ENCODE assay signal across 8 mouse cellular contexts in the genomic region with DNA sequence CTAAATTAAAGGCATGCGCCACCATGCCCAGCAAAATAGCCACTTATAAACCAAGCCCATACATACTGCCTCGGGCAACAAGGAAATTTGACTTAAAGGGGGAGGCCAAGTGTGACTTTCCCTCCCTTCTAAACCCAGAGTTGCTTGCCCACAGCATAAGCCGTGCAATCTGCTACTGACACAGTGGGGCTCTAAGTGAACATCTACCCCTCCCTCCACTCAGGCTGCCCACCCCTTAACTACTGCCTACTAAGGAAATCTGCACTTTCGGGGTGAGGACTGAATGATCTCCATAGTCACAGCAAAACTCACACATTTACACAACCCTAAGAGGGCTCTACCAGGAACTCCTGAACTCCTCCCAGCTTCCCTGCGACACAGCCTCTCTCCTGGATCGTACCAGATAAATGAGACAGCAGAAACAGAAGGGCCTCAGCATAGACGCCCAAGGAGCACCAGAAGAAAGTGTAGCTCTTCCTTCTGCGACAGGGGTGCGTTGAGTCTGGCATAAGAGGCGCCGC. TPM values are rescaled to one million over a fixed set of nuclear protein-coding genes. Genes with fewer than 3 reads are reported as not detected.
DNase-seq lines count a peak whose midpoint lies in the region; ATAC-seq and TF ChIP-seq lines count a peak whose summit lies in the region.

No protein-coding gene starts in this region.

- TF ChIP-seq POLR2A in liver, adult 2 months (IDR thresholded peaks at IDR 0.05; ENCODE audit: extremely low read depth, insufficient read depth, low read length), result no peak

- H3K27ac ChIP-seq in neural tube, embryonic 11.5 days (ENCODE audit: low read depth, low read length), result no peak overlapping the region
- H3K27ac ChIP-seq in liver, adult 2 months (replicated peaks; ENCODE audit: insufficient read depth, low read depth, low read length), result peak overlapping the region; percentile 85
- H3K27ac ChIP-seq in stomach, embryonic 14.5 days (ENCODE audit: low read length), result no peak overlapping the region

- ATAC-seq in neural tube, embryonic 11.5 days (ENCODE audit: insufficient read depth, low FRiP score, low TSS enrichment), result peak; percentile 64
- peak; percentile 92 for ATAC-seq in stomach, embryonic 14.5 days (ENCODE audit: insufficient number of reproducible peaks, insufficient read depth, low FRiP score, low read depth)

- no peak for DNase-seq in neural tube, embryonic 11.5 days (ENCODE audit: low spot score)
- no peak for DNase-seq in neural tube, embryonic 10.5 days (ENCODE audit: extremely low spot score, low spot score)
- peak; percentile 5 for DNase-seq in fat pad, adult 2 months (ENCODE audit: extremely low read depth, low read depth, low spot score)
- DNase-seq in liver, adult 2 months (ENCODE audit: extremely low read depth, low read depth, low spot score), result no peak
- no peak for DNase-seq in adrenal gland, adult 18-20 months (ENCODE audit: low spot score in 2 of 2)
- DNase-seq in testis, postnatal 14 days (ENCODE audit: low spot score), result no peak
- DNase-seq in gastrocnemius, postnatal 4 days (ENCODE audit: low spot score in 2 of 2), result no peak

- H3K9ac ChIP-seq in neural tube, embryonic 11.5 days (ENCODE audit: low read length), result peak overlapping the region; percentile 47
- peak overlapping the region; percentile 77 for H3K9ac ChIP-seq in liver, adult 2 months (ENCODE audit: low read depth, low read length)
- H3K9ac ChIP-seq in stomach, embryonic 14.5 days (replicated peaks; ENCODE audit: low read depth, low read length), result no peak overlapping the region; the same call in 1 of the 2 replicates

- no peak for TF ChIP-seq CTCF in liver, adult 2 months (IDR thresholded peaks at IDR 0.05; ENCODE audit: low read depth, low read length)

- peak overlapping the region; percentile 55 for H3K4me2 ChIP-seq in neural tube, embryonic 11.5 days (ENCODE audit: low read depth)
- peak overlapping the region; percentile 45 for H3K4me2 ChIP-seq in stomach, embryonic 14.5 days (replicated peaks; ENCODE audit: low read depth, low read length)

- H3K36me3 ChIP-seq in neural tube, embryonic 11.5 days (ENCODE audit: control insufficient read depth, insufficient read depth, low read length), result no peaks in the 10 kb centered on the region
- no peaks in the 10 kb centered on the region for H3K36me3 ChIP-seq in liver, adult 2 months (ENCODE audit: control insufficient read depth, insufficient read depth, low read length)
- no peaks in the 10 kb centered on the region; the same call in 1 of the 2 replicates for H3K36me3 ChIP-seq in stomach, embryonic 14.5 days (ENCODE audit: control insufficient read depth, insufficient read depth, low read length)

- H3K27me3 ChIP-seq in neural tube, embryonic 11.5 days (ENCODE audit: control insufficient read depth, insufficient read depth, low read length), result no peaks in the 10 kb centered on the region
- no peaks in the 10 kb centered on the region for H3K27me3 ChIP-seq in liver, adult 2 months (ENCODE audit: control insufficient read depth, insufficient read depth, low read length)
- H3K27me3 ChIP-seq in stomach, embryonic 14.5 days (ENCODE audit: control insufficient read depth, insufficient read depth, low read length), result no peaks in the 10 kb centered on the region

- no peaks in the 10 kb centered on the region for H3K9me3 ChIP-seq in neural tube, embryonic 11.5 days (ENCODE audit: control insufficient read depth, low read length)
- no peaks in the 10 kb centered on the region for H3K9me3 ChIP-seq in stomach, embryonic 14.5 days (ENCODE audit: control insufficient read depth, low read depth, low read length)

- H3K4me3 ChIP-seq in neural tube, embryonic 11.5 days (ENCODE audit: low read depth, low read length), result peak overlapping the region; percentile 35
- peak overlapping the region; percentile 61 for H3K4me3 ChIP-seq in liver, adult 2 months (ENCODE audit: insufficient read depth, low read depth, low read length)
- peak overlapping the region; percentile 31 for H3K4me3 ChIP-seq in stomach, embryonic 14.5 days (ENCODE audit: low read depth, low read length)

- H3K79me2 ChIP-seq in liver, adult 2 months (ENCODE audit: control insufficient read depth, insufficient read depth, low read length), result no peaks in the 10 kb centered on the region

- 19% methylated on average over 11 of the region's 11 CpGs for WGBS in neural tube, embryonic 11.5 days
- 16% methylated on average over 11 of the region's 11 CpGs for WGBS in liver, adult 2 months
- 15% methylated on average over 11 of the region's 11 CpGs for WGBS in stomach, embryonic 14.5 days

- H3K4me1 ChIP-seq in neural tube, embryonic 11.5 days (ENCODE audit: control insufficient read depth, insufficient read depth, low read length), result 0 out of 2 replicates have a peak, but pooled peaks cover 3% of the 10 kb centered on the region
- H3K4me1 ChIP-seq in liver, adult 2 months (ENCODE audit: control insufficient read depth, insufficient read depth, low read length), result peaks cover 4% of the 10 kb centered on the region
- H3K4me1 ChIP-seq in stomach, embryonic 14.5 days (ENCODE audit: control insufficient read depth, insufficient read depth, low read length), result peaks cover 3% of the 10 kb centered on the region; the same call in 1 of the 2 replicates

RNA-seq across cellular contexts. Expression of gene Cd46, which starts 0.3 kb away (rescaled TPM):
- 0.50 and 0.64 TPM in 2 replicates for polyA plus RNA-seq in neural tube, embryonic 11.5 days (2014; fragmentation: Nextera tagmentation; extraction: Ambion mirVana)
- 1.0 and 1.1 TPM in 2 replicates for total RNA-seq in liver, adult 2 months (2014; rRNA removed)
- polyA plus RNA-seq in liver, adult 2 months (2012; rRNA removed), result 0.14 and 0.20 TPM in 2 replicates
- polyA plus RNA-seq in stomach, embryonic 14.5 days (2014; fragmentation: Nextera tagmentation; extraction: Ambion mirVana), result 1.9 and 2.2 TPM in 2 replicates
- 1 to 10 TPM in 1 of 2 experiments, under 1 TPM in 1; 0.77 to 1.3 TPM for total RNA-seq in adrenal gland, adult 18-20 months (2021)
- 1 to 10 TPM; 2.2 to 2.3 TPM for total RNA-seq in gastrocnemius, postnatal 4 days (2021)

RNA-seq across cellular contexts. Expression of gene Cr1l, which starts 39.6 kb away (rescaled TPM):
- 41.8 and 42.2 TPM in 2 replicates for polyA plus RNA-seq in neural tube, embryonic 11.5 days (2014; fragmentation: Nextera tagmentation; extraction: Ambion mirVana)
- 98.5 and 116 TPM in 2 replicates for total RNA-seq in liver, adult 2 months (2014; rRNA removed)
- polyA plus RNA-seq in liver, adult 2 months (2012; rRNA removed), result 52.0 and 64.6 TPM in 2 replicates
- polyA plus RNA-seq in stomach, embryonic 14.5 days (2014; fragmentation: Nextera tagmentation; extraction: Ambion mirVana), result 71.6 and 78.2 TPM in 2 replicates
- total RNA-seq in adrenal gland, adult 18-20 months (2021), result 10 to 100 TPM; 69.7 to 78.0 TPM
- 10 to 100 TPM; 44.7 to 50.4 TPM for total RNA-seq in gastrocnemius, postnatal 4 days (2021)
